Mouse (Mus musculus): ENCODE data around the gene Apoc4.

DNA sequence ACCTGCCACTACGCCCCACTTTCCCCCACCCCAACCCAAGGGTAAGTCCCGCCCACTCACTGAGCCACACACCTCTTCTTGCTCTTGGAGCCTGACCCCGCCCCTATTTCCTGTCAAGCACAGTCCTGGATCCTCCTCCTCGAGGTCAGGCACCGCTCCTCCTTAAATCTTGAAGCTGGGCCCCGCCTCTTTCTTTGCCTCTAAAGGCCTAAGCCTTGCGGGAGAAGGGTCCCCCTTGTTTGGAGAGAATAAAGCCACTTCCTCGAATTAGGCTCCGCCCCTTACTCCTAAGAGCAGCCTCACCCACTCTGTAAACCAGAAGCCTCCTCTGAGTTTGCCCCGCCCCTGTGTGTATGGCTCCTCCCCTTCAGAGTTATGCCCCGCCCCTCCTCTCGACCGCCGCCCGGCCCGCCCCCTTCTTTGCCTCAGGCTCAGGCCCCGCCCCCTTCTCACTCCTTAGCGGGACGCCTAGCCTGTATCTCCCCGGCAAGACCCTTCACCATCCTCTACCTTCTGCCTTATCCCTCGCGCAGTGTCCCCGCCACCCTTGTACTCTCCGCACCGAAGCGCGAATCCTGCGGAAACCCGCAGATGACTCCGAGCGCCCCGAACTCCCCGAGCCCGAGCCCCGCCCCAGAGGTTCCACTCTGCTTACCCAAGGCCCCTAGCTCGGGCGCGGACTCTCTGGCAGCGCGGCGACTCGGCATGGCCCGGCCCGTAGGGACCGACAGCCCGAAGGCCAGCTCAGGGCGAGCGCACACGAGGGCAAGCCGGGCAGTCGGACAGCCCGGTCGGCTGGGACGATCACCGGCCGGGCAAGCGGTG lies 52.5 kb downstream of the Apoc4 start:
- TF ChIP-seq CTCF (IDR thresholded peaks at IDR 0.05; ENCODE audit: low read depth, low read length) (no peak), POLR2A (IDR thresholded peaks at IDR 0.05; ENCODE audit: borderline replicate concordance, low read depth, low read length) (no peak)
